Mouse (Mus musculus) kidney, adult 2 months (tissue): ENCODE results near the gene Tmem9.

ENCODE experiments used
- CTCF ChIP-seq: fragments of 200-500 bp; conservative IDR thresholded peaks from 2 replicates; pipeline ENCODE4 v1.5.1; 2011; ENCODE audit warnings: low read depth, mild to moderate bottlenecking, control low read depth, low read length, moderate library complexity, mixed read lengths; ENCODE audit not compliant: insufficient read depth, insufficient read length
- POLR2A ChIP-seq: fragments of 200-500 bp; IDR thresholded peaks from one replicate; pipeline ENCODE4 v1.6.1; 2011; ENCODE audit warnings: low read depth, low read length, control low read depth

GRCm38 (mm10) chr1:136077656-136078055, 69.7 kb downstream of the Tmem9 start:
- TF ChIP-seq POLR2A = no peak
- TF ChIP-seq CTCF = no peak
